Mouse (Mus musculus) CH12.LX (cell line): ENCODE results near the gene Ethe1. TPM values are rescaled to one million over a fixed set of nuclear protein-coding genes. Genes with fewer than 3 reads are reported as not detected.

Experiments
- DNase-seq: peaks from one replicate; pipeline ENCODE4 v3.0.0-alpha.2; 2013; ENCODE audit errors: extremely low read depth
- H3K27ac ChIP-seq: 2 replicates; pipeline ENCODE4 v1.5.1; 2012; ENCODE audit warnings: low read depth, mild to moderate bottlenecking, control low read depth, moderate library complexity; ENCODE audit not compliant: insufficient read depth
- H3K27me3 ChIP-seq: replicated peaks from 2 replicates; pipeline ENCODE3; 2012; ENCODE audit warnings: inconsistent platforms
- H3K36me3 ChIP-seq, 2 experiments: replicated peaks in 1 of 2; 2 replicates each; pipeline versions ENCODE3 to v1.6.1; 2012; ENCODE audit warnings: inconsistent platforms in 1 of 2, low read length in 1 of 2, mild to moderate bottlenecking in 1 of 2, mixed read lengths in 1 of 2, moderate library complexity in 1 of 2; ENCODE audit not compliant: control insufficient read depth in 1 of 2, insufficient read depth in 1 of 2
- H3K4me1 ChIP-seq, 2 experiments: 2 replicates each; pipeline ENCODE4 v1.6.1; 2012; ENCODE audit warnings: inconsistent platforms in 1 of 2, moderate library complexity in 1 of 2; ENCODE audit not compliant: insufficient read depth in 2 of 2, control insufficient read depth in 1 of 2
- H3K4me2 ChIP-seq: 2 replicates; pipeline ENCODE4 v1.6.1; 2012; ENCODE audit warnings: low read depth, mild to moderate bottlenecking, control low read depth; ENCODE audit not compliant: poor library complexity, insufficient read depth, severe bottlenecking
- H3K4me3 ChIP-seq, 3 experiments: fragments of 150-350 bp in 1 of 3; sonication (generic) in 1 of 3; replicated peaks in 1 of 3; 2 replicates each; pipeline versions ENCODE3 to v1.5.1; 2011 to 2012; ENCODE audit warnings: low read depth in 2 of 3, low read length in 2 of 3, mild to moderate bottlenecking in 2 of 3, moderate library complexity in 2 of 3, control low read depth in 1 of 3, improper control_type of control experiment in 1 of 3, inconsistent platforms in 1 of 3, mixed read lengths in 1 of 3; ENCODE audit not compliant: poor library complexity in 1 of 3
- H3K79me2 ChIP-seq: replicated peaks from 2 replicates; pipeline ENCODE4 v1.6.1; 2012; ENCODE audit warnings: mild to moderate bottlenecking, moderate library complexity; ENCODE audit not compliant: control insufficient read depth, poor library complexity, insufficient read depth, severe bottlenecking; ENCODE audit errors: extremely low read depth
- H3K9ac ChIP-seq: 2 replicates; pipeline ENCODE4 v1.6.1; 2012; ENCODE audit warnings: low read depth, mild to moderate bottlenecking, control low read depth, moderate library complexity; ENCODE audit not compliant: insufficient read depth
- H3K9me3 ChIP-seq: replicated peaks from 2 replicates; pipeline ENCODE3; 2012; ENCODE audit warnings: low read length, inconsistent platforms, mixed read lengths
- BHLHE40 ChIP-seq: IDR thresholded peaks from 2 replicates; pipeline ENCODE4 v1.6.1; 2011; ENCODE audit warnings: mild to moderate bottlenecking, low read depth, low read length, improper control_type of control experiment
- CHD1 ChIP-seq: IDR thresholded peaks from 2 replicates; pipeline ENCODE4 v1.6.1; 2012; ENCODE audit warnings: low read depth, low read length, improper control_type of control experiment, inconsistent platforms
- CHD2 ChIP-seq: IDR thresholded peaks from 2 replicates; pipeline ENCODE4 v1.6.1; 2011; ENCODE audit warnings: low read length, improper control_type of control experiment
- CTCF ChIP-seq, 2 experiments: IDR thresholded peaks in 1 of 2; conservative IDR thresholded peaks in 1 of 2; 2 replicates each; pipeline ENCODE4 v1.5.1; 2011 to 2012; ENCODE audit warnings: low read depth in 2 of 2, low read length in 2 of 2, improper control_type of control experiment in 1 of 2, inconsistent platforms in 1 of 2, mild to moderate bottlenecking in 1 of 2, moderate library complexity in 1 of 2
- E2F4 ChIP-seq: IDR thresholded peaks from 2 replicates; pipeline ENCODE4 v1.6.1; 2011; ENCODE audit warnings: low read depth, low read length, improper control_type of control experiment; ENCODE audit not compliant: insufficient replicate concordance
- ELF1 ChIP-seq: IDR thresholded peaks from 2 replicates; pipeline ENCODE4 v1.6.1; 2014; ENCODE audit warnings: low read depth, mild to moderate bottlenecking, inconsistent platforms, low read length, improper control_type of control experiment
- GABPA ChIP-seq: IDR thresholded peaks from 2 replicates; pipeline ENCODE4 v1.6.1; 2012; ENCODE audit warnings: low read depth, low read length, improper control_type of control experiment, inconsistent platforms; ENCODE audit not compliant: insufficient replicate concordance
- HCFC1 ChIP-seq: IDR thresholded peaks from 2 replicates; pipeline ENCODE4 v1.6.1; 2012; ENCODE audit warnings: low read depth, mild to moderate bottlenecking, inconsistent platforms, low read length, improper control_type of control experiment
- IRF4 ChIP-seq: IDR thresholded peaks from 2 replicates; pipeline ENCODE4 v1.6.1; 2014; ENCODE audit warnings: low read depth, mild to moderate bottlenecking, inconsistent platforms, low read length, improper control_type of control experiment
- JUN ChIP-seq: IDR thresholded peaks from 2 replicates; pipeline ENCODE4 v1.6.1; 2011; ENCODE audit warnings: low read depth, mild to moderate bottlenecking, low read length, improper control_type of control experiment, moderate library complexity; ENCODE audit not compliant: insufficient read depth
- KAT2A ChIP-seq: IDR thresholded peaks from 2 replicates; pipeline ENCODE4 v1.6.1; 2012; ENCODE audit warnings: low read length, improper control_type of control experiment, inconsistent platforms; ENCODE audit not compliant: insufficient replicate concordance
- MAFK ChIP-seq: IDR thresholded peaks from 2 replicates; pipeline ENCODE4 v1.6.1; 2011; ENCODE audit warnings: low read length, improper control_type of control experiment; ENCODE audit not compliant: insufficient replicate concordance
- MAZ ChIP-seq: IDR thresholded peaks from 2 replicates; pipeline ENCODE4 v1.6.1; 2012; ENCODE audit warnings: low read depth, mild to moderate bottlenecking, inconsistent platforms, low read length, improper control_type of control experiment, moderate library complexity
- MEF2A ChIP-seq: IDR thresholded peaks from 2 replicates; pipeline ENCODE4 v1.6.1; 2014; ENCODE audit warnings: low read depth, mild to moderate bottlenecking, inconsistent platforms, low read length, improper control_type of control experiment, borderline replicate concordance
- MXI1 ChIP-seq: IDR thresholded peaks from 2 replicates; pipeline ENCODE4 v1.6.1; 2011; ENCODE audit warnings: mild to moderate bottlenecking, low read depth, low read length, improper control_type of control experiment
- MYC ChIP-seq: IDR thresholded peaks from 2 replicates; pipeline ENCODE4 v1.6.1; 2011; ENCODE audit warnings: low read depth, mild to moderate bottlenecking, improper control_type of control experiment, low read length
- NELFE ChIP-seq: IDR thresholded peaks from 2 replicates; pipeline ENCODE4 v1.6.1; 2011; ENCODE audit warnings: low read depth, low read length, improper control_type of control experiment
- NRF1 ChIP-seq: IDR thresholded peaks from 2 replicates; pipeline ENCODE4 v1.6.1; 2014; ENCODE audit warnings: low read depth, mild to moderate bottlenecking, inconsistent platforms, low read length, improper control_type of control experiment, moderate library complexity
- PAX5 ChIP-seq: IDR thresholded peaks from 2 replicates; pipeline ENCODE4 v1.6.1; 2012; ENCODE audit warnings: low read length, inconsistent platforms, mixed read lengths
- POLR2AphosphoS2 ChIP-seq: IDR thresholded peaks from 2 replicates; pipeline ENCODE4 v1.6.1; 2011; ENCODE audit warnings: low read depth, low read length, improper control_type of control experiment
- RAD21 ChIP-seq: IDR thresholded peaks from 2 replicates; pipeline ENCODE4 v1.6.1; 2011; ENCODE audit warnings: low read depth, mild to moderate bottlenecking, low read length, improper control_type of control experiment, moderate library complexity
- SIN3A ChIP-seq: IDR thresholded peaks from 2 replicates; pipeline ENCODE4 v1.6.1; 2012; ENCODE audit warnings: low read length, improper control_type of control experiment, inconsistent platforms
- UBTF ChIP-seq: IDR thresholded peaks from 2 replicates; pipeline ENCODE4 v1.6.1; 2012; ENCODE audit warnings: low read depth, mild to moderate bottlenecking, inconsistent platforms, low read length, improper control_type of control experiment, moderate library complexity
- USF2 ChIP-seq: conservative IDR thresholded peaks from 2 replicates; pipeline ENCODE4 v1.6.1; 2011; ENCODE audit warnings: low read depth, low read length, improper control_type of control experiment
- ZC3H11A ChIP-seq: IDR thresholded peaks from 2 replicates; pipeline ENCODE4 v1.6.1; 2012; ENCODE audit warnings: low read depth, mild to moderate bottlenecking, inconsistent platforms, low read length, improper control_type of control experiment
- ZKSCAN1 ChIP-seq: IDR thresholded peaks from 2 replicates; pipeline ENCODE4 v1.6.1; 2012; ENCODE audit warnings: low read depth, inconsistent platforms, low read length, improper control_type of control experiment, borderline replicate concordance
- ZNF384 ChIP-seq: IDR thresholded peaks from 2 replicates; pipeline ENCODE4 v1.6.1; 2012; ENCODE audit warnings: low read depth, low read length, improper control_type of control experiment, inconsistent platforms
- dilution Hi-C: fragments of 300-500 bp; cut with MboI; formaldehyde crosslinking; loops from 2 replicates; pipeline ENCODE4 v1.14.3; 2020; ENCODE audit warnings: low sequenced_read_pairs; ENCODE audit not compliant: extremely low pct_unique_long_range_greater_than_20kb, extremely low pct_ligation_motif_present
- in situ Hi-C: fragments of 300-500 bp; cut with MboI; formaldehyde crosslinking; loops from 3 replicates; pipeline ENCODE4 v1.14.3; 2019; ENCODE audit warnings: low sequenced_read_pairs, low pct_ligation_motif_present, low pct_unique_long_range_greater_than_20kb, mixed read lengths
- polyA plus RNA-seq: library from polyadenylated mRNA; unstranded; fragments of >175 nt; gene quantifications from 2 replicates; pipeline ENCODE4 v1.2.1, GENCODE M21; 2012; ENCODE audit warnings: low read depth; ENCODE audit not compliant: insufficient read length
- total RNA-seq, 2 experiments: library from RNA; depleted of rRNA; stranded (reverse); fragments of 300-350 nt in 1 of 2; fragments of >200 nt in 1 of 2; gene quantifications; 2 replicates each; pipeline ENCODE4 v1.2.3; 2012 to 2014

Ethe1 gene
- total and polyA plus RNA-seq, 3 experiments = 22.8 to 32.0 (median 24.1) TPM

DNA sequence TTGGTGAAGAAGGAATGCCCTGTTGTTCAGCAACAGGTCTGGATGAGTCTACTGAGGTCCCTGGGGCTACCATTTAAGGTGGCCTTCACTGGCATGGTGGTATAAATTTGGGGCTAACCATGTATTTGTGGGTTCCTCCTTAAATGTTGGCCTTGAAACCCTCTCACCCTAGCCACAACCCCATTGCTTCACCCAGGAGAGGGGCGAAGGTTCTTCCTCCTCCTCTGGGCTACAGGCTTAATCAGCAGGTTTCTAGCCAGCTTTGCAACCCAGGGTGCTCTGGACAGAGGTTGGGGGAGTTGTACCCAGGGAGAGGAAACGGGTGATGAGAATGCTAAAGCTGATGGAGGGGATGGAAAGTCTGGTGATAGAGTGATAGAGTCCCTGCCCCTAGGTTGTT lies 8.1 kb downstream of the Ethe1 start:
- Histone ChIP-seq H3K4me3 (no peak overlapping the region), H3K79me2 (no peaks in the 10 kb centered on the region), H3K9me3 (no peaks in the 10 kb centered on the region), H3K4me1 (peaks cover 6 to 32% of the 10 kb centered on the region in 2 experiments), H3K9ac (no peak overlapping the region), H3K36me3 (peaks cover 0 to 30% of the 10 kb centered on the region in 2 experiments), H3K4me2 (no peak overlapping the region), H3K27me3 (no peaks in the 10 kb centered on the region), H3K27ac (no peak overlapping the region)
- in situ Hi-C loops (loop anchor here (10.0 kb wide), 1 partner anchor 61 kb away; the partner anchor contains the start of gene Irgq), dilution Hi-C loops (no loop called here)
- DNase-seq = no peak
- TF ChIP-seq SIN3A = no peak
- no peak for TF ChIP-seq NELFE
- no peak for TF ChIP-seq CHD1
- no peak for TF ChIP-seq NRF1
- TF ChIP-seq JUN = no peak
- no peak for TF ChIP-seq POLR2AphosphoS2
- no peak for TF ChIP-seq ZKSCAN1
- TF ChIP-seq BHLHE40 = no peak
- no peak for TF ChIP-seq MEF2A
- no peak for TF ChIP-seq MYC
- no peak for TF ChIP-seq ELF1
- TF ChIP-seq USF2 = no peak
- no peak for TF ChIP-seq MXI1
- TF ChIP-seq ZNF384 = no peak
- TF ChIP-seq CHD2 = no peak
- TF ChIP-seq E2F4 = no peak
- no peak for TF ChIP-seq RAD21
- no peak for TF ChIP-seq GABPA

GRCm38 (mm10) chr7:24598121-24598520 lies 10.8 kb downstream of the Ethe1 start:
- Histone ChIP-seq H3K27me3 (no peaks in the 10 kb centered on the region), H3K4me1 (peaks cover 0 to 23% of the 10 kb centered on the region in 2 experiments; a peak in 2 of 4 replicates), H3K4me3 (no peak overlapping the region), H3K79me2 (no peaks in the 10 kb centered on the region), H3K9me3 (no peaks in the 10 kb centered on the region), H3K36me3 (peaks cover 0 to 30% of the 10 kb centered on the region in 2 experiments), H3K9ac (no peak overlapping the region), H3K4me2 (no peak overlapping the region), H3K27ac (no peak overlapping the region)
- dilution Hi-C loops = no loop called here
- no peak for TF ChIP-seq CTCF (conservative IDR thresholded peaks at IDR 0.05 in 1 of 2, IDR thresholded peaks at IDR 0.05 in 1 of 2; ENCODE audit: low read depth in 2 of 2, low read length in 2 of 2)
- no peak for TF ChIP-seq MAZ
- no peak for TF ChIP-seq PAX5
- TF ChIP-seq NRF1 = no peak
- no peak for TF ChIP-seq MAFK
- TF ChIP-seq IRF4 = no peak
- no peak for TF ChIP-seq NELFE
- TF ChIP-seq HCFC1 = no peak
- no peak for TF ChIP-seq KAT2A
- TF ChIP-seq BHLHE40 = no peak
- no peak for TF ChIP-seq UBTF
- TF ChIP-seq RAD21 = no peak
- no peak for TF ChIP-seq SIN3A
- no peak for TF ChIP-seq ZC3H11A
- DNase-seq = no peak
- in situ Hi-C loops = loop anchor here (10.0 kb wide), 1 partner anchor 63 kb away; the partner anchor contains the start of gene Irgq
